In genomic region chr17:43097101-43097688, GRCm38 (mm10) we compare ENCODE assay signal across 17 mouse cellular contexts.
"Had no signal": no experiment of that assay in that cellular context is flagged by ENCODE, and none has a peak within 500 bp of the region (broad histone marks: within the 10 kb centered on the region; RNA-seq: fewer than 3 reads in every experiment).

No protein-coding gene starts in this region.

- H3K4me3 ChIP-seq: layer of hippocampus, adult 2 months; left cerebral cortex, adult 2 months; liver, embryonic 13.5 days; midbrain, embryonic 12.5 days; midbrain, embryonic 15.5 days; neural tube, embryonic 12.5 days; neural tube, embryonic 15.5 days had no signal

- H3K27ac ChIP-seq: layer of hippocampus, adult 2 months; left cerebral cortex, adult 2 months; liver, embryonic 13.5 days; macrophage; midbrain, embryonic 12.5 days; midbrain, embryonic 15.5 days; neural tube, embryonic 12.5 days; neural tube, embryonic 15.5 days had no signal

- H3K4me2 ChIP-seq: liver, embryonic 13.5 days; lung, embryonic 14.5 days; midbrain, embryonic 12.5 days; midbrain, embryonic 15.5 days; neural tube, embryonic 12.5 days; neural tube, embryonic 15.5 days had no signal

- H3K27me3 ChIP-seq: liver, embryonic 13.5 days; midbrain, embryonic 12.5 days; midbrain, embryonic 15.5 days; neural tube, embryonic 12.5 days; neural tube, embryonic 15.5 days had no signal

- DNase-seq: layer of hippocampus, adult 9-11 months; liver, embryonic 13.5 days; lung, embryonic 14.5 days; right cerebral cortex, adult 18-20 months; right cerebral cortex, postnatal 14 days; right cerebral cortex, postnatal 4 days; spleen, adult 18-20 months; thymus, postnatal 25 days had no signal

- ATAC-seq: hindbrain, embryonic 16.5 days; lung, postnatal 0 days; midbrain, embryonic 15.5 days had no signal

- H3K9ac ChIP-seq: liver, embryonic 13.5 days; lung, embryonic 14.5 days; midbrain, embryonic 12.5 days; midbrain, embryonic 15.5 days; neural tube, embryonic 12.5 days; neural tube, embryonic 15.5 days had no signal

- H3K4me1 ChIP-seq: midbrain, embryonic 12.5 days; midbrain, embryonic 15.5 days; neural tube, embryonic 12.5 days; neural tube, embryonic 15.5 days had no signal

- H3K36me3 ChIP-seq: liver, embryonic 13.5 days; midbrain, embryonic 12.5 days; midbrain, embryonic 15.5 days; neural tube, embryonic 12.5 days; neural tube, embryonic 15.5 days had no signal

- H3K9me3 ChIP-seq: liver, embryonic 13.5 days; midbrain, embryonic 12.5 days; midbrain, embryonic 15.5 days; neural tube, embryonic 12.5 days; neural tube, embryonic 15.5 days had no signal
